Mouse (Mus musculus) lung, adult 2 months (tissue): ENCODE measurements around the gene Irf2.

ENCODE experiments used
- CTCF ChIP-seq: fragments of 200-500 bp; IDR thresholded peaks from 2 replicates; pipeline ENCODE4 v1.5.1; 2011; ENCODE audit warnings: mild to moderate bottlenecking, low read length, control low read depth; ENCODE audit not compliant: insufficient read depth
- POLR2A ChIP-seq: fragments of 200-500 bp; IDR thresholded peaks from 2 replicates; pipeline ENCODE4 v1.6.1; 2011; ENCODE audit warnings: low read depth, mild to moderate bottlenecking, control low read depth, low read length, borderline replicate concordance; ENCODE audit errors: extremely low read depth

GRCm38 (mm10) chr8:46721065-46721845, 18.3 kb upstream of the Irf2 start:
- TF ChIP-seq CTCF (no peak), POLR2A (no peak)
